Mouse (Mus musculus): Measurements from ENCODE around the gene Ncf1. TPM values are rescaled to one million over a fixed set of nuclear protein-coding genes. Genes with fewer than 3 reads are reported as not detected.

Ncf1 gene
- total RNA-seq, 2 experiments from 2014 or later = 2.1 to 2.2 TPM

- DNase-seq (ENCODE audit: low spot score) = no peak
Observed at GRCm38 (mm10) chr5:134209931-134210554, 19.4 kb downstream of the Ncf1 start.

- no peak for DNase-seq (ENCODE audit: low spot score)
Observed at GRCm38 (mm10) chr5:134206721-134207120, 22.7 kb downstream of the Ncf1 start.

- DNase-seq (ENCODE audit: low spot score) = no peak
Observed at GRCm38 (mm10) chr5:134193664-134194063, 35.8 kb downstream of the Ncf1 start.

GRCm38 (mm10) chr5:134188571-134188970, 40.9 kb downstream of the Ncf1 start:
- no peak for DNase-seq (ENCODE audit: low spot score)

GRCm38 (mm10) chr5:134186961-134187731, 42.3 kb downstream of the Ncf1 start:
- DNase-seq (ENCODE audit: low spot score) = peak; percentile 43

- DNase-seq (ENCODE audit: low spot score) = no peak
Observed at GRCm38 (mm10) chr5:134186059-134186458, 43.4 kb downstream of the Ncf1 start.

- DNase-seq (ENCODE audit: low spot score) = peak; percentile 98
Observed at GRCm38 (mm10) chr5:134183880-134184808, 45.3 kb downstream of the Ncf1 start, which contains the start of gene Gtf2ird2. Gene Gtf2ird2, plus strand, starts transcription at chr5:134184019.

GRCm38 (mm10) chr5:134183162-134183561, 46.3 kb downstream of the Ncf1 start:
- DNase-seq (ENCODE audit: low spot score) = no peak

- DNase-seq (ENCODE audit: low spot score) = peak; percentile 47
Observed at GRCm38 (mm10) chr5:134182735-134183134, 46.7 kb downstream of the Ncf1 start.

- DNase-seq (ENCODE audit: low spot score) = no peak
Observed at GRCm38 (mm10) chr5:134182172-134182571, 47.3 kb downstream of the Ncf1 start.

GRCm38 (mm10) chr5:134179871-134180270, 49.6 kb downstream of the Ncf1 start:
- peak; percentile 86 for DNase-seq (ENCODE audit: low spot score)

- no peak for DNase-seq (ENCODE audit: low spot score)
Observed at GRCm38 (mm10) chr5:134178536-134178935, 50.9 kb downstream of the Ncf1 start.

GRCm38 (mm10) chr5:134176169-134176881, 53.1 kb downstream of the Ncf1 start, which contains the start of gene Rcc1l:
Gene Rcc1l, minus strand, starts transcription at chr5:134176774.
- peak; percentile 87 for DNase-seq (ENCODE audit: low spot score)

GRCm38 (mm10) chr5:134175696-134176095, 53.7 kb downstream of the Ncf1 start:
- no peak for DNase-seq (ENCODE audit: low spot score)

- no peak for DNase-seq (ENCODE audit: low spot score)
Observed at GRCm38 (mm10) chr5:134173206-134173605, 56.2 kb downstream of the Ncf1 start.

GRCm38 (mm10) chr5:134170167-134170566, 59.3 kb downstream of the Ncf1 start:
- no peak for DNase-seq (ENCODE audit: low spot score)

Other genes starting within 250 kb of the Ncf1 start
- gene Castor2, start 129.9 kb downstream of the Ncf1 start, total RNA-seq (2021) = 10 to 100 TPM; 42.9 to 67.4 TPM
- 10 to 100 TPM; 22.7 to 25.2 TPM for gene Rcc1l, start 52.9 kb downstream of the Ncf1 start, total RNA-seq (2021)
- 1 to 10 TPM; 5.0 to 6.3 TPM for gene Gtf2ird2, start 45.6 kb downstream of the Ncf1 start, total RNA-seq (2021)
- gene Gtf2i, start 85.1 kb upstream of the Ncf1 start, total RNA-seq (2021) = 100 to 1,000 TPM; 102 to 112 TPM
- 10 to 100 TPM; 10.9 to 19.9 TPM for gene Gtf2ird1, start 227.1 kb upstream of the Ncf1 start, total RNA-seq (2021)

Data from gastrocnemius, adult 18-20 months (tissue).